Mouse (Mus musculus) liver, embryonic 14.5 days (tissue): ENCODE data around the gene Numa1. TPM values are rescaled to one million over a fixed set of nuclear protein-coding genes. Genes with fewer than 3 reads are reported as not detected.

ENCODE experiments used
- ATAC-seq: fragments of 200-750 bp; cut with Nextera tagmentation; 2 replicates; pipeline ENCODE4 v1.8.0; 2017; ENCODE audit warnings: moderate number of reproducible peaks, mild to moderate bottlenecking, moderate library complexity; ENCODE audit not compliant: insufficient read depth
- DNase-seq, 3 experiments: peaks; one replicate each; pipeline ENCODE4 v3.0.0-alpha.2; 2012 to 2013; ENCODE audit warnings: low read depth in 3 of 3, low spot score in 3 of 3
- H3K27ac ChIP-seq: fragments of 300-500 bp; sonication (generic); 2 replicates; pipeline ENCODE4 v1.5.1; 2014; ENCODE audit warnings: moderate library complexity, mild to moderate bottlenecking, control low read depth, inconsistent platforms
- H3K27me3 ChIP-seq: fragments of 300-500 bp; sonication (generic); 2 replicates; pipeline ENCODE4 v1.6.1; 2014; ENCODE audit warnings: mild to moderate bottlenecking, low read length, moderate library complexity; ENCODE audit not compliant: control insufficient read depth, insufficient read depth
- H3K36me3 ChIP-seq: fragments of 300-500 bp; sonication (generic); replicated peaks from 2 replicates; pipeline ENCODE4 v1.6.1; 2014; ENCODE audit warnings: low read depth; ENCODE audit not compliant: control insufficient read depth, insufficient read depth
- H3K4me1 ChIP-seq, 2 experiments: fragments of 200-500 bp in 1 of 2; fragments of 300-500 bp in 1 of 2; sonication (generic) in 1 of 2; replicated peaks; 2 replicates each; pipeline ENCODE4 v1.6.1; 2012 to 2014; ENCODE audit warnings: antibody characterized with exemption in 1 of 2, inconsistent platforms in 1 of 2, low read length in 1 of 2; ENCODE audit not compliant: control insufficient read depth in 2 of 2, insufficient read depth in 2 of 2
- H3K4me2 ChIP-seq: fragments of 300-500 bp; sonication (generic); 2 replicates; pipeline ENCODE4 v1.6.1; 2014; ENCODE audit warnings: low read depth, mild to moderate bottlenecking, control low read depth, moderate library complexity
- H3K4me3 ChIP-seq, 2 experiments: fragments of 200-500 bp in 1 of 2; fragments of 300-500 bp in 1 of 2; sonication (generic) in 1 of 2; 2 replicates each; pipeline ENCODE4 v1.5.1; 2012 to 2014; ENCODE audit warnings: low read depth in 2 of 2, low read length in 2 of 2, mild to moderate bottlenecking in 2 of 2, control low read depth in 1 of 2, inconsistent platforms in 1 of 2, moderate library complexity in 1 of 2; ENCODE audit not compliant: insufficient read depth in 1 of 2
- H3K9ac ChIP-seq: fragments of 300-500 bp; sonication (generic); replicated peaks from 2 replicates; pipeline ENCODE4 v1.6.1; 2014; ENCODE audit warnings: mild to moderate bottlenecking, control low read depth, moderate library complexity
- H3K9me3 ChIP-seq: fragments of 300-500 bp; sonication (generic); 2 replicates; pipeline ENCODE4 v1.6.1; 2016; ENCODE audit warnings: low read length, mixed read lengths; ENCODE audit not compliant: control insufficient read depth
- CTCF ChIP-seq: IDR thresholded peaks from 2 replicates; pipeline ENCODE4 v1.5.1; 2016; ENCODE audit warnings: antibody characterized with exemption, low read depth, control low read depth
- EP300 ChIP-seq: IDR thresholded peaks from 2 replicates; pipeline ENCODE4 v1.6.1; 2016; ENCODE audit warnings: antibody characterized with exemption, low read depth
- WGBS: fragments of 180-500 bp; shearing (Covaris S2); extraction: QIAGEN DNeasy Blood & Tissue Kit; methylation state at CpG from one replicate; pipeline ENCODE4 v1.1.7; 2014; ENCODE audit not compliant: insufficient replicate concordance; 5-methylcytosine and 5-hydroxymethylcytosine counted together
- polyA plus RNA-seq, 2 experiments: library from polyadenylated mRNA; depleted of rRNA in 1 of 2; stranded (reverse) in 1 of 2; unstranded in 1 of 2; fragments of >200 nt; fragmentation: Nextera tagmentation in 1 of 2; extraction: Ambion mirVana in 1 of 2; gene quantifications; 2 replicates each; pipeline versions ENCODE4 v1.2.1 to v1.2.3; 2012 to 2014

Numa1 gene
- polyA plus RNA-seq, 2 experiments: 27.4 to 36.2 TPM

DNA sequence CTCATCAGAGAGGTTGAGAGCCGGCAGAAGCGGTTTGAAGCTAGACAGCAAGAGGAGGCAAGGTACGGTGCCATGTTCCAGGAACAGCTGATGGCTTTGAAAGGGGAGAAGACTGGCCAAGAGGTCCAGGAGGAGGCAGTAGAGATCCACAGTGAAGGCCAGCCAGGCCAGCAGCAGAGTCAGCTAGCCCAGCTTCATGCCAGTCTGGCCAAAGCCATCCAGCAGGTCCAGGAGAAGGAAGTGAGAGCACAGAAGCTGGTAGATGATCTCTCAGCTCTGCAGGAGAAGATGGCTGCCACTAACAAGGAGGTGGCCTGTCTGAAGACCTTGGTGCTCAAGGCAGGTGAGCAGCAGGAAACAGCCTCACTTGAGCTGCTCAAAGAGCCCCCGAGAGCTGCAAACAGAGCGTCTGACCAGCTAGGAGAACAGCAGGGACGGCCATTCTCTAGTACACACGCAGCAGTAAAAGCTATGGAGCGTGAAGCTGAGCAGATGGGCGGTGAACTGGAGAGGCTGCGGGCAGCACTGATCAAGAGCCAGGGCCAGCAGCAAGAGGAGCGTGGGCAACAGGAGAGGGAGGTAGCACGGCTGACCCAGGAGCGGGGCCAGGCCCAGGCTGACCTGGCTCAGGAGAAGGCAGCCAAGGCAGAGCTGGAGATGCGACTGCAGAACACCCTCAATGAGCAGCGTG is 65.7 kb downstream of the Numa1 start:
- Histone ChIP-seq H3K27ac (no peak overlapping the region), H3K9me3 (no peaks in the 10 kb centered on the region), H3K4me1 (peaks cover 7% of the 10 kb centered on the region in 2 experiments; a peak in 3 of 4 replicates), H3K36me3 (peaks cover 83% of the 10 kb centered on the region), H3K4me2 (no peak overlapping the region), H3K9ac (no peak overlapping the region), H3K27me3 (no peaks in the 10 kb centered on the region), H3K4me3 (no peak overlapping the region)
- no peak for ATAC-seq
- TF ChIP-seq CTCF (peak; percentile 36; the same call in 1 of the 2 replicates), EP300 (no peak)
- no peak for DNase-seq
- 94% methylated on average over 15 of the region's 15 CpGs for WGBS

DNA sequence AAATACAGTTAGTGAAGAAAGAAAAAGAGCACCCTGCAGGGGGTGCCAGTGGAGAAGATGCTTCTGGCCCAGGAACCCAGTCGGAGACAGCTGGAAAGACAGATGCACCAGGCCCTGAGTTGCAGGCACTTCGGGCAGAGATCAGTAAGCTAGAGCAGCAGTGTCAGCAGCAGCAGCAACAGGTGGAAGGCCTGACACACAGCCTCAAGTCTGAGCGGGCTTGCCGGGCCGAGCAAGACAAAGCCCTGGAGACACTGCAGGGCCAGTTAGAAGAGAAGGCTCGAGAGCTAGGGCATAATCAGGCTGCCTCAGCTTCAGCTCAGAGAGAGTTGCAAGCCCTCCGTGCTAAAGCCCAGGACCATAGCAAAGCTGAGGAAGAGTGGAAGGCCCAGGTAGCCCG is 66.4 kb downstream of the Numa1 start:
- DNase-seq (no peak), ATAC-seq (no peak)
- H3K4me2 ChIP-seq: no peak overlapping the region
- H3K9ac ChIP-seq: no peak overlapping the region
- H3K27me3 ChIP-seq: no peaks in the 10 kb centered on the region
- WGBS: 91% methylated on average over 8 of the region's 8 CpGs
- no peak overlapping the region for H3K4me3 ChIP-seq
- TF ChIP-seq CTCF (no peak), EP300 (no peak)
- peaks cover 84% of the 10 kb centered on the region for H3K36me3 ChIP-seq
- H3K9me3 ChIP-seq: no peaks in the 10 kb centered on the region
- no peak overlapping the region for H3K27ac ChIP-seq
- peaks cover 10 to 14% of the 10 kb centered on the region in 2 experiments for H3K4me1 ChIP-seq

DNA sequence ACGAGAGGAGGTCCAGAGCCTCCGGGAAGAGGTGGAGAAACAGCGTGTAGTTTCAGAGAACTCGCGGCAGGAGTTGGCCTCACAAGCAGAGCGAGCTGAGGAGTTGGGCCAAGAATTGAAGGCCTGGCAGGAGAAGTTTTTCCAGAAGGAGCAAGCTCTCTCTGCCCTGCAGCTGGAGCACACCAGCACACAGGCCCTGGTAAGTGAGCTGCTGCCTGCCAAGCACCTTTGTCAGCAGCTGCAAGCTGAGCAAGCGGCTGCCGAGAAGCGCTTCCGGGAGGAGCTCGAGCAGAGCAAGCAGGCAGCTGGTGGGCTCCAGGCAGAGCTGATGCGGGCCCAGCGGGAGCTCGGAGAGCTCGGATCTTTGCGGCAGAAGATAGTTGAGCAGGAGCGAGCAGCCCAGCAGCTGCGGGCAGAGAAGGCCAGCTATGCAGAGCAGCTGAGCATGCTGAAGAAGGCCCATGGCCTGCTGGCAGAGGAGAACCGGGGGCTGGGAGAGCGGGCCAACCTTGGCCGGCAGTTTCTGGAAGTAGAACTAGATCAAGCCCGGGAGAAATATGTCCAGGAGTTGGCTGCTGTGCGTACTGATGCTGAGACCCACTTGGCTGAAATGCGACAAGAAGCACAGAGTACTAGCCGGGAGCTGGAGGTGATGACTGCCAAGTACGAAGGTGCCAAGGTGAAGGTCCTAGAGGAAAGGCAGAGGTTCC is 67.2 kb downstream of the Numa1 start:
- Histone ChIP-seq H3K4me3 (no peak overlapping the region), H3K9me3 (no peaks in the 10 kb centered on the region), H3K4me2 (no peak overlapping the region), H3K27ac (no peak overlapping the region), H3K9ac (no peak overlapping the region), H3K27me3 (no peaks in the 10 kb centered on the region), H3K4me1 (peaks cover 18 to 22% of the 10 kb centered on the region in 2 experiments), H3K36me3 (peaks cover 84% of the 10 kb centered on the region)
- TF ChIP-seq EP300: no peak
- ATAC-seq: no peak
- DNase-seq: no peak
- 92% methylated on average over 26 of the region's 26 CpGs for WGBS

DNA sequence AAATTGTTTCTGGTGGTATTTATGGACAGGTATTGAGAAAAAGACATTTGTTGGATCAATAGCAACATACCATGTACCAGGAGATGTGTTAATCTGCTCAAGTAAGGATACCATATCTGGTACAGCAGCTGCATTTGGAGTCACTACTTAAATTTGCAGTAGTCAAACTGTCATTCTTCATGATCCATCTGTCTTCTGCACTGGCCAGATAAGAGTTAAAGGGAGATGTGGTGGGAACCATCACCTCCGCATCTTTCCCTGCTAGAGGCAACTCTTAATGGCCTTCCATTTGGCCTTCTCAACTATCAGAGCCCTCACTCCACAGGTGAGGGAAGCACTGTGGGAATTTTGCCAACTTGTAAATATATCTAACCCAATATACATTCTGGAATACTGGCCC is 72.6 kb downstream of the Numa1 start:
- TF ChIP-seq EP300 (peak; percentile 97), CTCF (no peak)
- DNase-seq (peak; percentile 63 to 77 (median 70)), ATAC-seq (peak; percentile 89)
- H3K36me3 ChIP-seq: peaks cover 77% of the 10 kb centered on the region
- H3K4me1 ChIP-seq: peaks cover 33 to 34% of the 10 kb centered on the region in 2 experiments
- WGBS: 24% methylated on average over 1 of the region's 1 CpGs
- peak overlapping the region; percentile 65 for H3K27ac ChIP-seq
- H3K4me2 ChIP-seq: peak overlapping the region; percentile 42
- no peaks in the 10 kb centered on the region for H3K9me3 ChIP-seq
- 0 out of 2 replicates have a peak overlapping the region, but pooled peaks have one; percentile 6 for H3K9ac ChIP-seq
- H3K4me3 ChIP-seq: no peak overlapping the region
- H3K27me3 ChIP-seq: no peaks in the 10 kb centered on the region

DNA sequence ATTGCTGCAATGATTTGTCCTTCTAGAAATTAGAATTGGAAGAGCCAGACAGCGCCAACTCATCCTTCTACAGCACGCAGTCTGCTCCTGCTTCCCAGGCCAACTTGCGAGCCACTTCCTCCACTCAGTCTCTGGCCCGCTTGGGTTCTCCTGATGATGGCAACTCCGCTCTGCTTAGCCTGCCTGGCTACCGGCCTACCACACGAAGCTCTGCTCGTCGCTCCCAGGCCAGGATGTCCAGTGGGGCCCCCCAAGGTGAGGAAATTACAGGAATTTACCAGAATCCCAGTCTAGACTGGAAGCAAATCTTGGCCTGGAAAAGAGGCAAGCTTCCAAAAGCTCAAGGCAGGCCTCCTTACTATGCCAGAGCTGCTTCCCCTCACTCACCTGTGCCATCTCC is 77.9 kb downstream of the Numa1 start:
- peaks cover 4 to 8% of the 10 kb centered on the region in 2 experiments for H3K4me1 ChIP-seq
- TF ChIP-seq CTCF (no peak), EP300 (no peak)
- H3K9me3 ChIP-seq: no peaks in the 10 kb centered on the region
- ATAC-seq (no peak), DNase-seq (no peak)
- no peak overlapping the region for H3K4me2 ChIP-seq
- peaks cover 92% of the 10 kb centered on the region for H3K36me3 ChIP-seq
- H3K9ac ChIP-seq: no peak overlapping the region
- no peaks in the 10 kb centered on the region for H3K27me3 ChIP-seq
- H3K4me3 ChIP-seq: no peak overlapping the region
- 94% methylated on average over 9 of the region's 9 CpGs for WGBS
- no peak overlapping the region for H3K27ac ChIP-seq
